Mouse (Mus musculus): ENCODE results near the gene Plce1. TPM values are rescaled to one million over a fixed set of nuclear protein-coding genes. Genes with fewer than 3 reads are reported as not detected.

The Plce1 gene
- polyA plus RNA-seq, 1 experiment from 2014 or later: 3.4 TPM

DNA sequence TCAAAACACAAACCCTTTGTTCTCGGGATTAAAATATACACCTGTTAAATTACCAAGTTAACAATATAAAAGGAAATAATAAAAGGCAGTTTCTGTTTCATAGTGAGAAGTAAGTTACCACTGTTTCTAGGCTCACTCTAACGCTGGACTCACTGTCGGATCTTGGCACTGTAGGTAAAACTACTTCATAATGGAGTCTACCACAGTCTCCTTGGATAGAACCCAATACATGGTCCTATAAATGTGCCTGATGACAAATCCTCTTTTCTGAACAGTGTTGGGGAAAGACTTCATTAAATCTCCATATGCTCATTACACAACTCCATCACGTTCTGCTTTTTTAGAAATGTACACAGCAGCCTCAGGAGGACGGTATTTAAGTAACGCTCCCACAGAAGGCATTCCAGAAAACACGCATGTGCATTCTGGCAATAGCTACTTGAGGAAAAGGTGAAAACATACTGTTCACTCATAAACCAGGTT is 312.7 kb downstream of the Plce1 start:
- Histone ChIP-seq H3K4me2 (ENCODE audit: low read depth, low read length) (no peak overlapping the region), H3K4me1 (ENCODE audit: control insufficient read depth, insufficient read depth, low read length) (no peaks in the 10 kb centered on the region), H3K27ac (replicated peaks; ENCODE audit: low read depth, low read length) (no peak overlapping the region), H3K4me3 (ENCODE audit: low read depth, low read length) (no peak overlapping the region), H3K27me3 (ENCODE audit: control insufficient read depth, insufficient read depth, low read length) (no peaks in the 10 kb centered on the region), H3K9ac (replicated peaks; ENCODE audit: low read length) (no peak overlapping the region), H3K9me3 (replicated peaks; ENCODE audit: control insufficient read depth, low read length) (no peaks in the 10 kb centered on the region), H3K36me3 (replicated peaks; ENCODE audit: control insufficient read depth, insufficient read depth, low read depth, low read length) (peaks cover 4% of the 10 kb centered on the region)
- DNase-seq (ENCODE audit: low spot score) (no peak), ATAC-seq (replicated peaks; ENCODE audit: insufficient number of reproducible peaks, low FRiP score, low TSS enrichment, low read depth) (no peak)
- WGBS: 95% methylated on average over 7 of the region's 7 CpGs

DNA sequence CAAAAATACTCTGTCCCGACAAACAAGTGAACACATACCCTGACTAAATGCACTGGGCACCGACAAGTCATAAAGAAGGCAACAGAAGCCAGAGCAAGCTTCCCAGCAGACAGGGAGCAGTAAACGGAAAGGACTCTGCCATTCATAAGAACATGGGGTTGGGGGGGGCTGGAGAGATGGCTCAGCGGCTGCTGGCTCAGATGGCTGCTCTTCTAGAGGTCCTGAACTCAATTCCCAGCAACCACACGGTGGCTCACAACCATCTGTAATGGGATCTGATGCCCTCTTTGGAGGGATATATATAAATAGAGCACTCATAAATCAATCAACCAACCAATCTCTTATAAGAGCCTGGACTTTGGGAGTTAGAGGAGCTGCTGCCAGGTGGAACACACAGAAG is 315.6 kb downstream of the Plce1 start:
- WGBS: 85% methylated on average over 5 of the region's 5 CpGs

GRCm38 (mm10) chr19:38798291-38798690 is 317.4 kb downstream of the Plce1 start:
- no peak for DNase-seq (ENCODE audit: low spot score)
- no peaks in the 10 kb centered on the region; the same call in 1 of the 2 replicates for H3K36me3 ChIP-seq (replicated peaks; ENCODE audit: control insufficient read depth, insufficient read depth, low read depth, low read length)

More for the DNA sequence above, 315.6 kb downstream of the Plce1 start:
- no peak for ATAC-seq (replicated peaks; ENCODE audit: insufficient number of reproducible peaks, low FRiP score, low TSS enrichment, low read depth)
- Histone ChIP-seq H3K4me2 (ENCODE audit: low read depth, low read length) (no peak overlapping the region), H3K4me1 (ENCODE audit: control insufficient read depth, insufficient read depth, low read length) (no peaks in the 10 kb centered on the region), H3K4me3 (ENCODE audit: low read depth, low read length) (no peak overlapping the region), H3K9me3 (replicated peaks; ENCODE audit: control insufficient read depth, low read length) (no peaks in the 10 kb centered on the region), H3K27ac (replicated peaks; ENCODE audit: low read depth, low read length) (no peak overlapping the region), H3K36me3 (replicated peaks; ENCODE audit: control insufficient read depth, insufficient read depth, low read depth, low read length) (no peaks in the 10 kb centered on the region; the same call in none of the 2 replicates), H3K9ac (replicated peaks; ENCODE audit: low read length) (no peak overlapping the region), H3K27me3 (ENCODE audit: control insufficient read depth, insufficient read depth, low read length) (no peaks in the 10 kb centered on the region)
- DNase-seq (ENCODE audit: low spot score): no peak

GRCm38 (mm10) chr19:38798801-38799200 is 317.9 kb downstream of the Plce1 start:
- 90% methylated on average over 6 of the region's 6 CpGs for WGBS
- no peak for ATAC-seq (replicated peaks; ENCODE audit: insufficient number of reproducible peaks, low FRiP score, low TSS enrichment, low read depth)
- H3K9me3 ChIP-seq (replicated peaks; ENCODE audit: control insufficient read depth, low read length): no peaks in the 10 kb centered on the region
- DNase-seq (ENCODE audit: low spot score): no peak
- H3K27me3 ChIP-seq (ENCODE audit: control insufficient read depth, insufficient read depth, low read length): no peaks in the 10 kb centered on the region
- no peak overlapping the region for H3K9ac ChIP-seq (replicated peaks; ENCODE audit: low read length)
- no peak overlapping the region for H3K4me2 ChIP-seq (ENCODE audit: low read depth, low read length)
- H3K4me3 ChIP-seq (ENCODE audit: low read depth, low read length): no peak overlapping the region
- H3K27ac ChIP-seq (replicated peaks; ENCODE audit: low read depth, low read length): no peak overlapping the region
- no peaks in the 10 kb centered on the region for H3K4me1 ChIP-seq (ENCODE audit: control insufficient read depth, insufficient read depth, low read length)
- H3K36me3 ChIP-seq (replicated peaks; ENCODE audit: control insufficient read depth, insufficient read depth, low read depth, low read length): peaks cover 2% of the 10 kb centered on the region; the same call in 1 of the 2 replicates

More at GRCm38 (mm10) chr19:38798291-38798690, 317.4 kb downstream of the Plce1 start:
- Histone ChIP-seq H3K4me2 (ENCODE audit: low read depth, low read length) (no peak overlapping the region), H3K4me3 (ENCODE audit: low read depth, low read length) (no peak overlapping the region), H3K9me3 (replicated peaks; ENCODE audit: control insufficient read depth, low read length) (no peaks in the 10 kb centered on the region), H3K4me1 (ENCODE audit: control insufficient read depth, insufficient read depth, low read length) (no peaks in the 10 kb centered on the region), H3K9ac (replicated peaks; ENCODE audit: low read length) (no peak overlapping the region), H3K27me3 (ENCODE audit: control insufficient read depth, insufficient read depth, low read length) (no peaks in the 10 kb centered on the region), H3K27ac (replicated peaks; ENCODE audit: low read depth, low read length) (no peak overlapping the region)
- WGBS: 97% methylated on average over 1 of the region's 1 CpGs
- no peak for ATAC-seq (replicated peaks; ENCODE audit: insufficient number of reproducible peaks, low FRiP score, low TSS enrichment, low read depth)

DNA sequence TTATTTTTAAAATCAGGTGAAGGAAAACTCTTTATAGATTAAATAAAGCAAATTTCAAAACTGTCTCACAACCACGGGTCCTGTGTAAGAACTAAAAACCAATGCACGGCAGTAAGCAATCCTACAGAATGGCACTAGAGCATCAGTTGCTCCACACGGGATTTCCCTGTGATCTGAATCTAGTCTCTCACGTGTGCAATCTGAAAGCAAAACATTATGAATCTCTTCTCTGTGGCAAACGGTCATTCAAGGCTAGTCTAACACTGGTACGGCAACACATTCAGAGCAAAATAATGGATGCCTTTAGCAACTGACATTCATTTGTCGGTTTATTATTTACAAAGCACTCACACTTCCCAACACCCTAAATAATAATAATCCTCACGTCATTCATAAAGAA is 337.3 kb downstream of the Plce1 start:
- Histone ChIP-seq H3K4me2 (ENCODE audit: low read depth, low read length) (peak overlapping the region; percentile 63), H3K9ac (replicated peaks; ENCODE audit: low read length) (peak overlapping the region; percentile 76), H3K27me3 (ENCODE audit: control insufficient read depth, insufficient read depth, low read length) (no peaks in the 10 kb centered on the region), H3K27ac (replicated peaks; ENCODE audit: low read depth, low read length) (no peak overlapping the region), H3K4me1 (ENCODE audit: control insufficient read depth, insufficient read depth, low read length) (no peaks in the 10 kb centered on the region), H3K4me3 (ENCODE audit: low read depth, low read length) (peak overlapping the region; percentile 70), H3K9me3 (replicated peaks; ENCODE audit: control insufficient read depth, low read length) (no peaks in the 10 kb centered on the region), H3K36me3 (replicated peaks; ENCODE audit: control insufficient read depth, insufficient read depth, low read depth, low read length) (no peaks in the 10 kb centered on the region; the same call in 1 of the 2 replicates)
- 36% methylated on average over 8 of the region's 8 CpGs for WGBS
- ATAC-seq (replicated peaks; ENCODE audit: insufficient number of reproducible peaks, low FRiP score, low TSS enrichment, low read depth): no peak
- DNase-seq (ENCODE audit: low spot score): no peak

GRCm38 (mm10) chr19:38818766-38819426 is 338.0 kb downstream of the Plce1 start, which contains the start of gene Noc3l:
Gene Noc3l (minus strand): TSS chr19:38819237.
- WGBS: under 1% methylated on average over 38 of the region's 38 CpGs
- Histone ChIP-seq H3K4me3 (ENCODE audit: low read depth, low read length) (peak within 1 kb of the TSS; percentile 70), H3K27ac (replicated peaks; ENCODE audit: low read depth, low read length) (0 out of 2 replicates have a peak within 1 kb of the TSS, but pooled peaks have one; percentile 47), H3K9me3 (replicated peaks; ENCODE audit: control insufficient read depth, low read length) (no peaks in the 10 kb centered on the region), H3K4me1 (ENCODE audit: control insufficient read depth, insufficient read depth, low read length) (no peaks in the 10 kb centered on the region), H3K9ac (replicated peaks; ENCODE audit: low read length) (peak within 1 kb of the TSS; percentile 76), H3K27me3 (ENCODE audit: control insufficient read depth, insufficient read depth, low read length) (no peaks in the 10 kb centered on the region), H3K4me2 (ENCODE audit: low read depth, low read length) (peak within 1 kb of the TSS; percentile 63), H3K36me3 (replicated peaks; ENCODE audit: control insufficient read depth, insufficient read depth, low read depth, low read length) (no peaks in the 10 kb centered on the region; the same call in 1 of the 2 replicates)
- peak; percentile 95 for ATAC-seq (replicated peaks; ENCODE audit: insufficient number of reproducible peaks, low FRiP score, low TSS enrichment, low read depth)
- peak; percentile 94 for DNase-seq (ENCODE audit: low spot score)

GRCm38 (mm10) chr19:38819427-38819802 is 338.5 kb downstream of the Plce1 start:
- ATAC-seq (replicated peaks; ENCODE audit: insufficient number of reproducible peaks, low FRiP score, low TSS enrichment, low read depth): 0 out of 2 replicates have a peak, but pooled peaks have one; percentile 47
- Histone ChIP-seq H3K4me1 (ENCODE audit: control insufficient read depth, insufficient read depth, low read length) (no peaks in the 10 kb centered on the region), H3K9ac (replicated peaks; ENCODE audit: low read length) (peak overlapping the region; percentile 74), H3K27ac (replicated peaks; ENCODE audit: low read depth, low read length) (0 out of 2 replicates have a peak overlapping the region, but pooled peaks have one; percentile 47), H3K27me3 (ENCODE audit: control insufficient read depth, insufficient read depth, low read length) (no peaks in the 10 kb centered on the region), H3K4me3 (ENCODE audit: low read depth, low read length) (peak overlapping the region; percentile 70), H3K4me2 (ENCODE audit: low read depth, low read length) (peak overlapping the region; percentile 50), H3K9me3 (replicated peaks; ENCODE audit: control insufficient read depth, low read length) (no peaks in the 10 kb centered on the region), H3K36me3 (replicated peaks; ENCODE audit: control insufficient read depth, insufficient read depth, low read depth, low read length) (no peaks in the 10 kb centered on the region; the same call in 1 of the 2 replicates)
- DNase-seq (ENCODE audit: low spot score): no peak
- WGBS: 12% methylated on average over 16 of the region's 16 CpGs

DNA sequence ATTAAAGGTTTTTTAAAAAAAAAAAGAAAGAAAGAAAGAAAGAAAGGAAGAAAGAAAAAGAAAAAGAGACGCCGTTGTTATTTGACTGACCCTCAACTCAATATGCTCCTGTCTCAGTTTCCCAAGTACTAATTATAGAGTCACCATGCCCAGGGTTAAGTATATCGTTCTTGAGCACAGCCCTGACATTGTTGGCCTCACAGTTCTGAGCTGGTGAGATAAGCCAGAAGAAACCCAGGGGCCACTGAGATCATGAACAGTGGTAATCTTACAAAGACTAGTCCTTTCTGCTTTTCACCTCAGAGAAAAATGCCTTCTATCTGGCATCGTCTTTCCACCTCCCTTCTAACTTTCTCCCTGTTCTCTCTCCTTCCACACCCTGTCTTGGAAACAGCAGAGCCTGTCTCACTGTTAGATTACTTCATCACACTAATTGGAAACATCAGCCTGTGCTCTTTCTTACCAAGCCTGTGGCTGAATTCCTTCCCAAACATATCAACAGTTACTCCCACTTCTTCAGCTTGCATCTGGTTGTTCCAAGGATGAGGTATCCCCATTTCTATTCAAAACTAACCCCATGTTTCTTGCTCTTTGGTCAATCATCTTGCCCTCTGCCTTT is 339.4 kb downstream of the Plce1 start:
- peak; percentile 30 for DNase-seq (ENCODE audit: low spot score)
- no peak for ATAC-seq (replicated peaks; ENCODE audit: insufficient number of reproducible peaks, low FRiP score, low TSS enrichment, low read depth)
- no peak overlapping the region for H3K9ac ChIP-seq (replicated peaks; ENCODE audit: low read length)
- 77% methylated on average over 4 of the region's 4 CpGs for WGBS
- no peak overlapping the region for H3K27ac ChIP-seq (replicated peaks; ENCODE audit: low read depth, low read length)
- no peaks in the 10 kb centered on the region for H3K4me1 ChIP-seq (ENCODE audit: control insufficient read depth, insufficient read depth, low read length)
- no peak overlapping the region for H3K4me2 ChIP-seq (ENCODE audit: low read depth, low read length)
- no peak overlapping the region for H3K4me3 ChIP-seq (ENCODE audit: low read depth, low read length)
- no peaks in the 10 kb centered on the region for H3K27me3 ChIP-seq (ENCODE audit: control insufficient read depth, insufficient read depth, low read length)
- H3K36me3 ChIP-seq (replicated peaks; ENCODE audit: control insufficient read depth, insufficient read depth, low read depth, low read length): no peaks in the 10 kb centered on the region; the same call in 1 of the 2 replicates
- no peaks in the 10 kb centered on the region for H3K9me3 ChIP-seq (replicated peaks; ENCODE audit: control insufficient read depth, low read length)

Data from embryonic facial prominence, embryonic 11.5 days (tissue).